Mouse (Mus musculus) stomach, postnatal 0 days (tissue): ENCODE results near the gene Axl.

Source experiments
- CTCF ChIP-seq: IDR thresholded peaks from 2 replicates; pipeline ENCODE4 v1.5.1; 2016; ENCODE audit warnings: antibody characterized with exemption, low read depth, mild to moderate bottlenecking, moderate library complexity
- EP300 ChIP-seq: optimal IDR thresholded peaks from 2 replicates; pipeline ENCODE3; 2016; ENCODE audit warnings: antibody characterized with exemption

DNA sequence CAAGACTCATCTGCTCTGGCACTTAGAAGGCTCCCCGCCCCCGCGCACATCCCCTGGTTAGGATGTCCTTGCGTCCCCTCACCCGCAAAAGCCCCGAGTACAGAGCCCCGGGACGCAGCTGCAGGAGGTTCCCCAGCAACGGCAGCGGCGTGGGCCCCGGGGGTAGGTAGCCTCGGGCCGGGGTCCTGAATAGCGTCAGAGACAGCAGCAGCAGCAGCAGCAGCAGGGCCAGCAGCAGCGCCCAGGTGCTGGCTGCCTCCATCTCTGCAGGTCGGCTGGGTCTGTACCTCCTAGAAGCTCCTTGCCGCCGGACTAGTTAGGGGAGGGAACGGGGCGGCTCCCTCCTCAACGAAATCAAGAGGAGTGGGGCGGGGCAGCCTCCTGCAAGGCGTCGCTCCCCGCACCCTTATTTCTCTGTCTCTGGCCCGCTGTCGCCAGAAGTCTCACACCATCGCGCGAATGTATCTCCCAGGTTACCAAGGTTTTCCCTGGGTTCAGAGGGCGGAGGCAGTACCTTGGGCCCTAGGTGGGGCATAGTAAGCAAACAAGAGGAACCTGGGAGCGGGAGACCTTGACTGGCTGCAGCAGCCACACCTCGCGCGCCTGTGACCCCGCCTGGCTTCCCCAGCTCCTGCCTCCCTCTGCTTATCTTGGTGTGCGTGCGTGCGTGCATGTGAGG lies 27.9 kb upstream of the Axl start, which contains the start of gene Cyp2s1:
- TF ChIP-seq EP300 (no peak), CTCF (0 out of 2 replicates have a peak, but pooled peaks have one; percentile 4)
